17 mouse cellular contexts compared by ENCODE assay signal in genomic region chr12:50538296-50538965, GRCm38 (mm10).
DNase-seq lines count a peak whose midpoint lies in the region; TF ChIP-seq lines count a peak whose summit lies in the region.
"Had no signal": no experiment of that assay in that cellular context is flagged by ENCODE, and none has a peak within 500 bp of the region (broad histone marks: within the 10 kb centered on the region; RNA-seq: fewer than 3 reads in every experiment).

No protein-coding gene starts in this region.

- no peak for TF ChIP-seq CTCF in layer of hippocampus, adult 2 months (conservative IDR thresholded peaks at IDR 0.05)
- no peak for TF ChIP-seq CTCF in brain, embryonic 14.5 days (IDR thresholded peaks at IDR 0.05; ENCODE audit: borderline replicate concordance, extremely low read depth, insufficient read depth, insufficient read length)
- no peak for TF ChIP-seq CTCF in gastrocnemius, adult 2 months (IDR thresholded peaks at IDR 0.05)

- peak overlapping the region; percentile 73 for H3K27ac ChIP-seq in layer of hippocampus, adult 2 months
- no peak overlapping the region for H3K27ac ChIP-seq in gastrocnemius, adult 2 months
- H3K27ac ChIP-seq: heart, embryonic 15.5 days; hindbrain, embryonic 12.5 days; limb, embryonic 12.5 days; liver, embryonic 14.5 days had no signal

- peak; percentile 34 to 82 for DNase-seq in layer of hippocampus, adult 2 months (ENCODE audit: low spot score in 2 of 2)
- no peak for DNase-seq in layer of hippocampus, postnatal 25 days (ENCODE audit: extremely low spot score in 1 of 2, low spot score in 1 of 2)
- DNase-seq in brain, adult 2 months (ENCODE audit: low read depth, low spot score) = peak; percentile 88
- DNase-seq in brain, embryonic 14.5 days (ENCODE audit: low read depth) = peak; percentile 88
- peak; percentile 56 to 82 for DNase-seq in left cerebral cortex, postnatal 14 days (ENCODE audit: low spot score in 2 of 2)
- no peak for DNase-seq in kidney, postnatal 25 days
- no peak for DNase-seq in gastrocnemius, adult 2 months
- DNase-seq: adrenal gland, adult 8-10 months; cerebellum, postnatal 14 days; heart, adult 11 months; kidney, adult 11 months; kidney, postnatal 14 days; thymus, postnatal 25 days had no signal

- intact Hi-C loops in left cerebral cortex, postnatal 14 days (cut with DNase I) = no loop called here
- intact Hi-C loops in gastrocnemius, adult 2 months (cut with DNase I) = no loop called here

- no peak for TF ChIP-seq POLR2A in brain, embryonic 14.5 days (IDR thresholded peaks at IDR 0.05; ENCODE audit: borderline replicate concordance, extremely low read depth, insufficient read depth, insufficient read length, poor library complexity, severe bottlenecking)

- no peak overlapping the region for H3K4me3 ChIP-seq in layer of hippocampus, adult 2 months
- H3K4me3 ChIP-seq in gastrocnemius, adult 2 months = no peak overlapping the region
- H3K4me3 ChIP-seq: heart, embryonic 15.5 days; hindbrain, embryonic 12.5 days; limb, embryonic 12.5 days had no signal

Comparison
In these comparisons a context has a peak if more than half of its experiments do, and no peak if none do; other contexts are left out.
1. DNase-seq: peak in layer of hippocampus, adult 2 months (2 of 2), brain, adult 2 months (single experiment), brain, embryonic 14.5 days (single experiment) and left cerebral cortex, postnatal 14 days (2 of 2); none in layer of hippocampus, postnatal 25 days (0 of 2), kidney, postnatal 25 days (0 of 2) and gastrocnemius, adult 2 months (single experiment).